Mouse (Mus musculus) kidney, adult 2 months (tissue): ENCODE data around the gene Parp9.

Source experiments
- CTCF ChIP-seq: fragments of 200-500 bp; conservative IDR thresholded peaks from 2 replicates; pipeline ENCODE4 v1.5.1; 2011; ENCODE audit warnings: low read depth, mild to moderate bottlenecking, control low read depth, low read length, moderate library complexity, mixed read lengths; ENCODE audit not compliant: insufficient read depth, insufficient read length
- POLR2A ChIP-seq: fragments of 200-500 bp; IDR thresholded peaks from one replicate; pipeline ENCODE4 v1.6.1; 2011; ENCODE audit warnings: low read depth, low read length, control low read depth

DNA sequence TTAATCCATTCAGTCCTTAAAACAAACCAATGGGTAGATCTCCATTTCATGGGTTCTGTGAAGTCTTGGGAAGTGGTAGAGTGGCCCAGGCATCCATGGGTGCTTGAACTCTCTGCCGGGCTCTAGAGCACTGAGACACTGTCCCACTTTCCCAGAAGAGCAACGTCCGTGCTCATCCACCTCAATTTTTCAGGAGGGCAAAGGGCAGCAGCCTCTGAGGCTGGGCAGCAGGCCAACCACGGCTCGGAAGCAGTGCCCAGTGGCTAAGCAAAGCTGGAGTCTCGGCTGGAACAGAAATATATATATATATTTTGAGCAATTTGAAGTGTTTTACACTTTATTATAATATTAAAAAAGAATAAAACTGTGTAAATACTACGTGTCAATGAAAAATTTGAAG, 31.4 kb upstream of the Parp9 start:
- no peak for TF ChIP-seq POLR2A
- TF ChIP-seq CTCF, result no peak
